Mouse (Mus musculus): ENCODE data around the gene Bmp6. TPM values are rescaled to one million over a fixed set of nuclear protein-coding genes. Genes with fewer than 3 reads are reported as not detected.

The Bmp6 gene
- polyA plus RNA-seq, 1 experiment from 2014 or later, result 0.51 TPM

Other genes with a start within 250 kb of the Bmp6 start
- gene Dsp, start 193.8 kb upstream of the Bmp6 start, polyA plus RNA-seq (2015; fragmentation: Nextera tagmentation; extraction: Ambion mirVana), result 8.4 TPM in 2 replicates
- gene Snrnp48, start 140.2 kb upstream of the Bmp6 start, polyA plus RNA-seq (2015; fragmentation: Nextera tagmentation; extraction: Ambion mirVana), result 27.3 and 30.9 TPM in 2 replicates
- 231 and 239 TPM in 2 replicates for gene Txndc5, start 183.7 kb downstream of the Bmp6 start, polyA plus RNA-seq (2015; fragmentation: Nextera tagmentation; extraction: Ambion mirVana)

Data from intestine, embryonic 16.5 days (tissue).